Mouse (Mus musculus) bone marrow macrophage, adult 2 months (primary cell): ENCODE results near the gene Fndc1. TPM values are rescaled to one million over a fixed set of nuclear protein-coding genes. Genes with fewer than 3 reads are reported as not detected.

Experiments
- H3K27ac ChIP-seq: 2 replicates; pipeline ENCODE4 v1.5.1; 2012; ENCODE audit warnings: low read depth, low read length; ENCODE audit not compliant: insufficient read depth
- H3K4me1 ChIP-seq: 2 replicates; pipeline ENCODE4 v1.6.1; 2012; ENCODE audit warnings: low read length; ENCODE audit not compliant: control insufficient read depth, insufficient read depth
- H3K4me3 ChIP-seq: 2 replicates; pipeline ENCODE4 v1.5.1; 2012; ENCODE audit warnings: mild to moderate bottlenecking, low read length, moderate library complexity; ENCODE audit not compliant: insufficient read depth
- CTCF ChIP-seq: IDR thresholded peaks from 2 replicates; pipeline ENCODE4 v1.5.1; 2012; ENCODE audit warnings: low read depth, mild to moderate bottlenecking, low read length, moderate library complexity
- POLR2A ChIP-seq: IDR thresholded peaks from 2 replicates; pipeline ENCODE4 v1.6.1; 2012; ENCODE audit warnings: mild to moderate bottlenecking, low read depth, low read length, borderline replicate concordance
- polyA plus RNA-seq: library from polyadenylated mRNA; stranded (reverse); fragments of >200 nt; gene quantifications from 2 replicates; pipeline ENCODE4 v1.2.4, GENCODE M21; 2012; ENCODE audit not compliant: missing spikeins, insufficient read depth, insufficient read length

Gene Fndc1
- polyA plus RNA-seq, 1 experiment: not detected

- Histone ChIP-seq H3K4me1 (no peaks in the 10 kb centered on the region), H3K4me3 (no peak overlapping the region), H3K27ac (no peak overlapping the region)
- TF ChIP-seq POLR2A: no peak
- TF ChIP-seq CTCF: no peak
These were observed 53.0 kb downstream of the Fndc1 start for GRCm38 (mm10) chr17:7774101-7774500.

GRCm38 (mm10) chr17:7759786-7760185, 67.3 kb downstream of the Fndc1 start:
- TF ChIP-seq CTCF (no peak), POLR2A (no peak)
- Histone ChIP-seq H3K27ac (no peak overlapping the region), H3K4me1 (no peaks in the 10 kb centered on the region), H3K4me3 (no peak overlapping the region)

GRCm38 (mm10) chr17:7755001-7755400, 72.1 kb downstream of the Fndc1 start:
- Histone ChIP-seq H3K4me1 (no peaks in the 10 kb centered on the region), H3K27ac (no peak overlapping the region), H3K4me3 (no peak overlapping the region)
- no peak for TF ChIP-seq CTCF
- TF ChIP-seq POLR2A: no peak

GRCm38 (mm10) chr17:7753383-7753782, 73.7 kb downstream of the Fndc1 start:
- TF ChIP-seq CTCF (no peak), POLR2A (no peak)
- no peak overlapping the region for H3K27ac ChIP-seq
- H3K4me1 ChIP-seq: no peaks in the 10 kb centered on the region
- H3K4me3 ChIP-seq: no peak overlapping the region

GRCm38 (mm10) chr17:7749051-7749815, 77.9 kb downstream of the Fndc1 start:
- Histone ChIP-seq H3K4me3 (no peak overlapping the region), H3K4me1 (no peaks in the 10 kb centered on the region), H3K27ac (no peak overlapping the region)
- no peak for TF ChIP-seq POLR2A
- no peak for TF ChIP-seq CTCF

- TF ChIP-seq CTCF (no peak), POLR2A (no peak)
- Histone ChIP-seq H3K4me1 (no peaks in the 10 kb centered on the region), H3K4me3 (no peak overlapping the region), H3K27ac (no peak overlapping the region)
These were observed 80.3 kb downstream of the Fndc1 start for GRCm38 (mm10) chr17:7746841-7747240.

- TF ChIP-seq CTCF (no peak), POLR2A (no peak)
- H3K27ac ChIP-seq: no peak overlapping the region
- H3K4me3 ChIP-seq: no peak overlapping the region
- H3K4me1 ChIP-seq: no peaks in the 10 kb centered on the region
These were observed 82.1 kb downstream of the Fndc1 start for GRCm38 (mm10) chr17:7744976-7745375.

GRCm38 (mm10) chr17:7740988-7741387, 86.1 kb downstream of the Fndc1 start:
- Histone ChIP-seq H3K27ac (no peak overlapping the region), H3K4me1 (no peaks in the 10 kb centered on the region), H3K4me3 (no peak overlapping the region)
- no peak for TF ChIP-seq CTCF
- TF ChIP-seq POLR2A: no peak

GRCm38 (mm10) chr17:7722991-7723390, 104.1 kb downstream of the Fndc1 start:
- Histone ChIP-seq H3K4me3 (no peak overlapping the region), H3K4me1 (no peaks in the 10 kb centered on the region), H3K27ac (no peak overlapping the region)
- TF ChIP-seq CTCF (no peak), POLR2A (no peak)

GRCm38 (mm10) chr17:7718886-7719285, 108.2 kb downstream of the Fndc1 start:
- H3K4me1 ChIP-seq: no peaks in the 10 kb centered on the region
- H3K4me3 ChIP-seq: no peak overlapping the region
- TF ChIP-seq CTCF: no peak
- no peak for TF ChIP-seq POLR2A
- no peak overlapping the region for H3K27ac ChIP-seq
